Mouse (Mus musculus) kidney, adult 2 months (tissue): ENCODE data around the gene Gm14180. TPM values are rescaled to one million over a fixed set of nuclear protein-coding genes. Genes with fewer than 3 reads are reported as not detected.
"Not testable (repeated sequence)": the region's sequence is repeated elsewhere in the genome, so short reads cannot be mapped to it uniquely, and the experiment has no call there.

Experiments
- DNase-seq: peaks from one replicate; pipeline ENCODE4 v3.0.0; 2021
- H3K27ac ChIP-seq: fragments of 200-500 bp; 2 replicates; pipeline ENCODE4 v1.5.1; 2012; ENCODE audit warnings: low read depth, low read length, control low read depth, inconsistent platforms; ENCODE audit not compliant: insufficient read depth
- H3K27me3 ChIP-seq: fragments of 200-500 bp; replicated peaks from 2 replicates; pipeline ENCODE4 v1.6.1; 2012; ENCODE audit warnings: mild to moderate bottlenecking, moderate library complexity, low read length, inconsistent platforms; ENCODE audit not compliant: control insufficient read depth, insufficient read depth
- H3K36me3 ChIP-seq: fragments of 200-500 bp; 2 replicates; pipeline ENCODE4 v1.6.1; 2012; ENCODE audit warnings: mild to moderate bottlenecking, moderate library complexity, low read length, inconsistent platforms; ENCODE audit not compliant: control insufficient read depth, insufficient read depth
- H3K4me1 ChIP-seq: fragments of 200-500 bp; 2 replicates; pipeline ENCODE4 v1.6.1; 2011; ENCODE audit warnings: low read length; ENCODE audit not compliant: control insufficient read depth, insufficient read depth
- H3K4me3 ChIP-seq: fragments of 200-500 bp; 2 replicates; pipeline ENCODE4 v1.5.1; 2011; ENCODE audit warnings: mild to moderate bottlenecking, low read depth, low read length, control low read depth; ENCODE audit not compliant: insufficient read depth
- CTCF ChIP-seq: fragments of 200-500 bp; conservative IDR thresholded peaks from 2 replicates; pipeline ENCODE4 v1.5.1; 2011; ENCODE audit warnings: low read depth, mild to moderate bottlenecking, control low read depth, low read length, moderate library complexity, mixed read lengths; ENCODE audit not compliant: insufficient read depth, insufficient read length
- POLR2A ChIP-seq: fragments of 200-500 bp; IDR thresholded peaks from one replicate; pipeline ENCODE4 v1.6.1; 2011; ENCODE audit warnings: low read depth, low read length, control low read depth
- WGBS: fragments of 180-500 bp; shearing (Covaris S2); methylation state at CpG from one replicate; pipeline ENCODE4 v1.1.7; 2018; 5-methylcytosine and 5-hydroxymethylcytosine counted together
- polyA plus RNA-seq: library from polyadenylated mRNA; depleted of rRNA; stranded (reverse); fragments of >200 nt; gene quantifications from 2 replicates; pipeline ENCODE4 v1.2.3, GENCODE M21; 2012; rRNA removed

Gene Gm14180
- polyA plus RNA-seq, 1 experiment = not detected

DNA sequence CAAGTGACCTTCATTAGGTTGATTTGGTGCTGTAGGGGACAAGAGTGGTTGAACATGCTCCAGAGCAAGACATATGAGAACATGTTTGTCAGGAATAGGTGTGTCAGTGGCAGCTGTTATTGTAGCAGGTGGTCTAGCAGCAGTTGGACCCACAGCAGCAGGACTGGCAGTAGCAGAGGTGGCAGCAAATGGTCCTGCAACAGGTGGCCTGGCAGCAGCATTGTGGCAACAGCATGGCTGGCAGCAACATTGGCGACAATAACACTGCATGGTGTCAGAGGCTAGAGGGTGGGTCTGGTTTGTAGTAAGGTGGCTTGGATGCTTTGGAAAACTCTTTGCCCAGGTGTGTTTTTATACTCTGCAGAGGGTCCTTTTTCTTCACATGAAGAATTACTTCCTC lies 15.3 kb downstream of the Gm14180 start:
- WGBS = 93% methylated on average over 1 of the region's 1 CpGs
- no peak overlapping the region for H3K4me3 ChIP-seq
- H3K36me3 ChIP-seq = no peaks in the 10 kb centered on the region
- no peak for DNase-seq
- TF ChIP-seq POLR2A = no peak
- TF ChIP-seq CTCF = no peak
- no peak overlapping the region for H3K27ac ChIP-seq
- H3K4me1 ChIP-seq = no peaks in the 10 kb centered on the region
- H3K27me3 ChIP-seq = no peaks in the 10 kb centered on the region; the same call in 1 of the 2 replicates

DNA sequence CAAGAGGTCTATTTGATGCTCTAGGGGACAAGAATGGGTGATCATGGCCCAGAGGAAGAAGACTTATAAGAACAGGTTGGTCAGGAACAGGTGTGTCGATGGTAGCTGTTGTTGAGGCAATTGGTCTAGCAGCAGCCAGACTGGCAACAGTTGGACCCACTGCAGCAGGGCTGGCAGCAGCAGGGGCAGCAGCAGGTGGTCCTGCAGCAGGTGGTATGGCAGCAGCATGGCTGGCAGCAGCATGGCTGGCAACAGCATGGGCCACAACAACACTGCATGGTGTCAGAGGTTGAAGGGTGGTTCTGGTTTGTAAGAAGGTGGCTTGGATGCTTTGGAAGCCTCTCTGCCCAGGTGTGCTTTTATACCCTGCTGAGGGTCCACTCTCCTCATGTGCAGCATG lies 43.6 kb downstream of the Gm14180 start, which contains the start of gene Gm14190:
TSS of gene Gm14190 (minus strand) at position 278 of the 400 bp plus-strand sequence.
- TF ChIP-seq CTCF (no peak), POLR2A (no peak)
- Histone ChIP-seq H3K27me3 (no peaks in the 10 kb centered on the region), H3K36me3 (no peaks in the 10 kb centered on the region), H3K4me1 (no peaks in the 10 kb centered on the region), H3K4me3 (no peak within 1 kb of the TSS), H3K27ac (no peak within 1 kb of the TSS)
- no peak for DNase-seq
- WGBS = 83% methylated on average over 1 of the region's 1 CpGs

DNA sequence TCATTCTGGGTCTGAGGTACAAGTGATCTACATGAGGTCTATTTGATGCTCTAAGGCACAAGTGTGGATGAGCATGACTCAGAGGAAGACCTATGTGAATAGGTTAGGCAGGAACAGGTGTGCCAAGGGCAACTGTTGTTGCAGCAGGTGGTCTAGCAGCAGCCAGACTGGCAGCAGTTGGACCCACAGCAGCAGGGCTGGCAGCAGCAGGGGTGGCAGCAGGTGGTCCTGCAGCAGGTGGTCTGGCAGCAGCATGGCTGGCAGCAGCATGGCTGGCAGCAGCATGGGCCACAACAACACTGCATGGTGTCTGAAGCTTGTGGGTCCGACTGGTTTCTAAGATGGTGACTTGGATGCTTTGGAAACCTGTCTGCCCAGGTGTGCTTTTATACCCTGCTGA lies 48.9 kb downstream of the Gm14180 start:
- H3K4me3 ChIP-seq, H3K27ac ChIP-seq, H3K36me3 ChIP-seq, DNase-seq, H3K27me3 ChIP-seq, H3K4me1 ChIP-seq: not testable (repeated sequence)
- WGBS = 80% methylated on average over 1 of the region's 1 CpGs

Other genes with a start within 250 kb of the Gm14180 start
- gene Krt23, start 241.2 kb downstream of the Gm14180 start, polyA plus RNA-seq = 2.7 and 3.5 TPM in 2 replicates
- gene Krt39, start 213.0 kb downstream of the Gm14180 start, polyA plus RNA-seq = not detected in 2 replicates
- not detected in 2 replicates for gene Krt40, start 191.1 kb downstream of the Gm14180 start, polyA plus RNA-seq
- not detected in 2 replicates for gene Krtap3-3, start 183.4 kb downstream of the Gm14180 start, polyA plus RNA-seq
- gene Krtap3-2, start 177.4 kb downstream of the Gm14180 start, polyA plus RNA-seq = not detected in 2 replicates
- not detected in 2 replicates for gene Gm11939, start 174.8 kb downstream of the Gm14180 start, polyA plus RNA-seq
- gene Krtap3-1, start 167.7 kb downstream of the Gm14180 start, polyA plus RNA-seq = not detected in 2 replicates
- gene Krtap1-5, start 153.3 kb downstream of the Gm14180 start, polyA plus RNA-seq = not detected in 2 replicates
- not detected in 2 replicates for gene Krtap1-4, start 150.6 kb downstream of the Gm14180 start, polyA plus RNA-seq
- not detected in 2 replicates for gene Krtap1-3, start 143.0 kb downstream of the Gm14180 start, polyA plus RNA-seq
- gene Krtap9-3, start 136.2 kb downstream of the Gm14180 start, polyA plus RNA-seq = not detected in 2 replicates
- gene Gm11938, start 131.0 kb downstream of the Gm14180 start, polyA plus RNA-seq = not detected in 2 replicates
- gene Gm11937, start 124.1 kb downstream of the Gm14180 start, polyA plus RNA-seq = not detected in 2 replicates
- gene Krtap2-4, start 119.4 kb downstream of the Gm14180 start, polyA plus RNA-seq = not detected in 2 replicates
- gene Gm11562, start 113.9 kb downstream of the Gm14180 start, polyA plus RNA-seq = not detected in 2 replicates
- gene Krtap4-1, start 106.1 kb downstream of the Gm14180 start, polyA plus RNA-seq = not detected in 2 replicates
- gene Krtap4-2, start 99.2 kb downstream of the Gm14180 start, polyA plus RNA-seq = not detected in 2 replicates
- not detected in 2 replicates for gene Krtap4-7, start 90.2 kb downstream of the Gm14180 start, polyA plus RNA-seq
- not detected in 2 replicates for gene Gm11555, start 84.1 kb downstream of the Gm14180 start, polyA plus RNA-seq
- not detected in 2 replicates for gene Gm11563, start 75.3 kb downstream of the Gm14180 start, polyA plus RNA-seq
- gene Krtap4-6, start 68.3 kb downstream of the Gm14180 start, polyA plus RNA-seq = not detected in 2 replicates
- gene Gm14190, start 43.5 kb downstream of the Gm14180 start, polyA plus RNA-seq = not detected in 2 replicates
- not detected in 2 replicates for gene Gm11595, start 38.6 kb upstream of the Gm14180 start, polyA plus RNA-seq
- not detected in 2 replicates for gene Krtap4-8, start 46.4 kb upstream of the Gm14180 start, polyA plus RNA-seq
- gene Krtap4-9, start 50.9 kb upstream of the Gm14180 start, polyA plus RNA-seq = not detected in 2 replicates
- not detected in 2 replicates for gene Gm11596, start 59.2 kb upstream of the Gm14180 start, polyA plus RNA-seq
- not detected in 2 replicates for gene Gm11569, start 64.6 kb upstream of the Gm14180 start, polyA plus RNA-seq
- gene Gm11554, start 70.2 kb upstream of the Gm14180 start, polyA plus RNA-seq = not detected in 2 replicates
- not detected in 2 replicates for gene Krtap4-13, start 75.6 kb upstream of the Gm14180 start, polyA plus RNA-seq
- gene Gm11564, start 81.4 kb upstream of the Gm14180 start, polyA plus RNA-seq = not detected in 2 replicates
- not detected in 2 replicates for gene 2300003K06Rik, start 103.8 kb upstream of the Gm14180 start, polyA plus RNA-seq
- gene Krtap4-16, start 117.3 kb upstream of the Gm14180 start, polyA plus RNA-seq = not detected in 2 replicates
- gene Gm11568, start 123.6 kb upstream of the Gm14180 start, polyA plus RNA-seq = not detected in 2 replicates
- not detected in 2 replicates for gene Gm11559, start 130.2 kb upstream of the Gm14180 start, polyA plus RNA-seq
- gene Krtap9-1, start 139.1 kb upstream of the Gm14180 start, polyA plus RNA-seq = not detected in 2 replicates
- gene Gm11567, start 144.9 kb upstream of the Gm14180 start, polyA plus RNA-seq = not detected in 2 replicates
- not detected in 2 replicates for gene Krtap31-1, start 173.6 kb upstream of the Gm14180 start, polyA plus RNA-seq
- not detected in 2 replicates for gene Gm11565, start 180.5 kb upstream of the Gm14180 start, polyA plus RNA-seq
- not detected in 2 replicates for gene Krtap31-2, start 202.0 kb upstream of the Gm14180 start, polyA plus RNA-seq
- not detected in 2 replicates for gene Krtap9-5, start 214.2 kb upstream of the Gm14180 start, polyA plus RNA-seq
- gene Krtap29-1, start 244.8 kb upstream of the Gm14180 start, polyA plus RNA-seq = not detected in 2 replicates